Mouse (Mus musculus) retina, adult 2 months (tissue): ENCODE measurements around the gene Hoxd9.

ENCODE experiments used
- DNase-seq: peaks from one replicate; pipeline ENCODE4 v3.0.0-alpha.2; 2012; ENCODE audit warnings: low read depth, low spot score

The Hoxd9 gene

DNA sequence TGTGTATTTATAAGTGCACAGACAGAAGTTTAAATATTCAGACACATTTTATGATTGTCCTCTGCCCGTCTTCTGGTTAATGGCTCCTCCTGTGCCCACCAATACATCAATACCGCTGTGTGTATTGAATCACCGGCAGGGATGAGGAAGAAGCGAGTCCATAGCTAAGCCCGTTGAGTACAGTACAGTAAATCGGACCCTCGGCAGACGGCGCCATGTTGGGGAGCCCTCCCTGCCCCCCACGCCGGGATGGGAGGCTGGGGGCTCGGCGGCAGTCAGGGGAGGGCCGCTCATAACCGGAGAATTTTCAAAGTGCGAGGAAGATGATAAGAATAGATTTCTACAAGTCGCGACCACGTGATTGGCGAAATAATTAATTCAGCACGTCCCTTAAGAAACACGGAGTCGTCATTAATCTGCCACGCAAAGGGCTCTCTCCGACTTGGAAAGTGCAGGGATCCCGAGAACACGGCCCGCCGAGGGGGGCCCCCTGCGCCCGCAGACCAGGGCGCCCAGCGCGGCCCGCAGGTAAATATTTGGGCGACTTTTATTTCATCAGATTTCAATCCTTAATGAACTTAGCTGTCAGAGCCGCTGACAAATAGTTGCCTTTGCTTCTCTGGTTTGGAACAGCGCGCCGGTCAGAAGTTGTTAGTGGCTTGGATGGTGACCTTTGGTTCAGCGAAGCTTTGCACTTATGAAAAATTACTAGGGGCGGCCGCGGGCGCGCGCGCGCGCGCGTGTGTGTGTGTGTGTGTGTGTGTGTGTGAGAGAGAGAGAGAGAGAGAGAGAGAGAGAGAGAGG, 35.2 kb downstream of the Hoxd9 start:
- DNase-seq, result no peak

- DNase-seq, result no peak
These were observed 35.8 kb downstream of the Hoxd9 start for GRCm38 (mm10) chr2:74733317-74733661.

DNA sequence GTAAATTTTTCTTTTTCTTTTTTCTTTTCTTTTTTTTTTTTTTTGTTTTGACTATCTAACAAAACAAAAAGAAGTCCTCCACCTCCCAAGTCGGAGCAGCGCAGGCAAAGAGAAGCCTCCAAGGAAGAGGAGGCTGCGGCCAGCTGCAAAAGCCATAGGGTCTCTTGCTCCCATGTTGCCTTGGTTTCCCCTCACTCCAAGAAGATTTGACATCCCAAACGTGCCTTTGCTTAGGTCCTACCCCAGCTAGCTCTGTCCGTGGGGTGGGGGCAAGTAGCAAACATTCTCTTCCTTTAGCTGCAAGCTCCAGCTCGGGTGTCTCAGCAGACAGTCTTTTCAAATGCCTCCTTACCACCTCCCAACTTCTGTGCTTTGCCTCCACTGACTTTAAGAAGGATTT, 36.2 kb downstream of the Hoxd9 start:
- DNase-seq, result no peak

GRCm38 (mm10) chr2:74734451-74734850, 36.9 kb downstream of the Hoxd9 start:
- no peak for DNase-seq

DNA sequence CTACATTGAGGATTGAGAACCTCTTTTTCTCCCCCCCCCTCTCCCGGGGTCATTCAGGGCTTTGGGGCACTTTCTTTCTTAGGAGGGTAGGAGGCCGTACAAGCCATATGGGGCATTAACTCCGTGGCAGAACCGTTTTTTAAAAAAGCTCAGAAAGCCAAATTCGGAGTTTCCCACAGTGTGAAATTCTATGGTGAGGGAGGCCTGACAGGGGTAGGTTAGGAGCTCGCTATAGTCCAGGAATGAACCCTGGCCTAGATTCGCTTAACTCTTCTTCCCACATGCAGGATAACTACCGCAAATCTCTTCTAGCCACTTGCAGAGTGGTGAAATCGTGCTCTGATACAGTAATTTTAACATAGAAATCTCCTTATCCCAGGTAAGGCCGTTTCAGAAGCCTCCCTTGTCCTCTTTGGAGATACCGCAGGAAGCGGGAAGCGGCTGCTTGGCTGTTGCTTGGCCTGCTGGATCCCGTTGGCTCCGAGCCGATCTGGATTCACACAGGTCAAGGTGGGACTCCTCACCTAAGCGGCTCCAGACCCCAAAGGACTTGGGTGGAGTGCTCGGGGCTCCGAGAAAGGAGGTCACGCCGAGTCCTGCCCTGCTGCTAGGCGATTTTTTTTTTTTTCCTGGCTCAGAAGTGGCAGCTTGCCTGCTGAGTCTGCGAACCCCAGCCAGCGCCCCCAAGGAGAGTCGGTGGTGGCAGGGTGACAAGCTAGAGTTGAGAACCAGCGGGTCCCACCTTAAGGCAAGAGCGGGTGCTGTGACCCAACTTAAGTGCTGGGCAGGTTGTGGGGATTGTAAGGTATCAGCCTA, 37.7 kb downstream of the Hoxd9 start:
- no peak for DNase-seq

GRCm38 (mm10) chr2:74735851-74736687, 38.5 kb downstream of the Hoxd9 start:
- DNase-seq, result no peak

DNA sequence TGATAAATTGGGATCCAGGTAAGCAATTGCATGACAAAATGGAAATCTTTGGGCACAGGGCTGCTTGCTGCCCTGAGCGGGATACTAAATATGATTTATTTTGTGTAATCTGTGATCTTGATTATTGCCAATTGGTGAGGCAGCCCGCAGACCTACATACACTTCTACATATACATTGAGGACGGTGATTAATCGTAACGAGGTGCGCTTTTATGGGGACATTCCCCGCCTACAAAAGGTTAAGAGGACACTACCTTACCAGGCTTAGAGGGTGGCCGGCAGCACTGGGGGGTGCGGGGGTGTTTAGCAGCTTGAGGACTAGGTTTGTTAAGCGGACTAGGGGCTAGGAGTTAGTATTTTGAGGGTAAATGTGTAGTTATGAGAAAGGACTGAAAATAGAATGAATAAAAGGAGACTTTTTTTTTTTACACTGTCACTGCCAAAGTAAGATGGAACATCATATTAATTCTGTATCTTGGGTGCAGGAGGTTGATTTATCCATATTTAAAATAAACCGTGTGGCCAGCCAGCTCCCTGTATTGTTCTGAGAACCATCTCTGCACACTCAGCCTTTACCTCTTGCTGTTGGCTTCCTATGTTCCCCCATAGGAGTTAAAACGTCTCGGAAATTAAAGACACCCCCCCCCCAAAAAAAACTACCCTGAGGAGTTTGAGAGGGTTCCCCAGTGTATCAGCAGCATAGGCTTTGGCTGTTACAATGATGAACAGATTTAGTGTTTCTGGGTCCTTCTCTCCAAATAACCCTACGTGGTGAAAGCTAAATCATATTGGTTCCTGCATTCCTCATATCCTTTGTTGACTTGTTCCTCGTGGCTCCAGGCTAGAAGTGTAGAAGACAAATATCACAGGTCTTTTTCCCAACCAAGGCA, 39.4 kb downstream of the Hoxd9 start:
- DNase-seq, result no peak

- DNase-seq, result no peak
These were observed 40.1 kb downstream of the Hoxd9 start for GRCm38 (mm10) chr2:74737578-74738070.

DNA sequence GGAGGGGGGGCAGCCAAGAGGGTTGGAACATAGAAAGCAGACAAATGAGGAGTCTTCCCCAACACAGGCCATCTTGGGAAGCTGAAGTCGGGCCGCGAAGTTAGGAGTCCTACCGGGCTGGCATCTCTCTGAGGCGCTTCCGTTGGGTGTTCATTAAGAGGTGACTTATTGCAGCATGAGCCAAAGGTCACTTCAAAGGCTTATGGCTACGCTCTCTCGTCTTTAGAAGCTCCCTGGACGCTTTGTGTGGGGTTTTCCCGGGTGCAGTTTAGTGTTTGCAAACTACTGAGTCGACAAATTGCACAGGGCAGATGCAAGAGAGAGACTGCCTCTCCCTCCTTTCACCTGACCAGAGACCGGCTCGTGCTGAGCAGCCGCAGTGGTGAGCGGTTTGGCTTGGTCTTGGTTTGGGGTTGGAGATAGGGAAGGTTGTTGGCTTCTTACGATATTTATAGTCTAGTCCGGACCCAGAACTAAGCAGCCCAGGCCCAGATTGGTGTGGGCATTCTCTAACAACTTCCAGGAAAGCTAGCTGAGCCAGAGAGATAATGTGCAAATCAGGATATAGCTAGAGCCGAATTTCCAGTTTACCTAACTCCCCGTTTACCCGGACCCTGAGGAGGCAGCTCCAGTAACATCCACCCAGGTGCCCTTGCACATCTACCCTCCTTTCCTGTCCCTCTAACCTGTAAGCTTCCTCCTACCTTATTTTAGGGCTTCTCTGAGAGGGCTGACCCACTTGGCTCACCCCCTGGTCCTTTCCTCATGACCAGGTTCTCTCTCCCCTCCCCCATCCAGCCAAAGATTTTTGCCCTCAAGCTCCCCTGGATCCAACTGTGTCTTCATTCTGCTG, 41.3 kb downstream of the Hoxd9 start:
- DNase-seq, result no peak

DNA sequence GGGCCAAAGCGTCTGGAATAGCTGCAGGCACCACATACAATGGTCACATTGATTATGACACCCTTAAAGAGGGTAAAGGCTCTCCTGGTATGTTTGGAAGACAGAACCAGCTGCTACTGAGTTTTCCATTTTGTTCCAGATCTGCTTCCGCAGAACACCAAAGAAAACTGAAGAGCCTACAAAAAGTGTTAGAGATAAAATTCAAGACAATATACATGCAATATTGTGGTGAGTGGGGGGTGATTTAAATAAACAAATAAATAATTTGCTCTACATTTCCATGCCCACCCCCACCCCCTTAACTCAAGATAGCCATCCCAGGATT, 41.9 kb downstream of the Hoxd9 start:
- DNase-seq, result no peak

DNA sequence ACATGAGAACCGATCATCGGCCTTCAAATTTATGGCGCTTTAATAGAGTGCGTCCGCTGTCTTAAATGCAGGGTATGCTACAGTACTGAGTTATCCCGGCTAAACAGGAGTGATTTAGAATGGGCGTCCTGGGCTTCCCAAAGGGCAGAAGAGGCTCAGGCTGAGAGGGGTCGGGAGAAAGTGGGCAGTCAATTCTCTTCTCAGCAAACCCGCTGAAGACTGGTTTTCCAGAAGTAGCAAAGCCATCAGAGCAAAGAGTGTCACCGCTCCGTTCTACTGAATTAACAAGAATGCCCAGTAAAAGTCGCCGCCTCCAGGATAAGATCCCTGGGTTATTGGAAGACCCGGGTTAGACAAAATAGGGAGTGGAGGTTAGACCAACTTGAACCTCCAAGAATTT, 42.3 kb downstream of the Hoxd9 start:
- DNase-seq, result no peak

- DNase-seq, result no peak
These were observed 43.0 kb downstream of the Hoxd9 start for GRCm38 (mm10) chr2:74740311-74741091.

DNA sequence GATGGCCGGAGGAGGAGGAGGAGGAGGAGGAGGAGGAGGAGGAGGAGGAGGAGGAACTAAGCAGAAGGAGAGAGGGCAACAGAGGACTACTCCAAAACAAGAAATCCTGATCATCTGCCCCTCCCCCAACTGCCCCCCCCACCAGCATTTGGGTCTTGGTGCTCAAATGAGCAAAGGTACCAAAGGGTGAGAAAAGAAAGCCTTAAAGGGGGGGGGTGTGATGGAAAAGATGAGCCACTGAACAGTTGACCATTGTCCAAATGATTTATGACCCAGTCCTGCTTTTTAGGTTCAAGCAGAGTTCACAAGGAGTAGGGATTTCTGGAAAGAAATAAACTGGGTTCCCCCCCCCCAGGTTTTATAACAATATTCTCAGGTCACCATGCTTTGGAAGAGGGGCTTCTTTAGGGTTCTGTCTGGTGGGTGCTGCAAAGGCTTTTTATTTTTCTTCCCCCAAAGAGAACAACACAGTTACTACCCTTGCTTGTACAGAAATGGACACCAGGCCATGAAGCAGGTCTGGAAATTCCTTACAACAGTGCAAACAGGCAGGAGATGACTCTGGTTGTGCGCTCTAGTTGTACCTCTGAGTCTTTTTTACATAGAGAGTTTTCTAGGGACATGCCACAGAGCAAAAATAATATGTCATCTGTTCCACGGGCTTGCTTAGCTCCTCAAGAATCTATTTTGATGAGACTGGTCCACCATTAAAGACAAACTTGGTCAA, 43.9 kb downstream of the Hoxd9 start:
- no peak for DNase-seq

GRCm38 (mm10) chr2:74741979-74742277, 44.4 kb downstream of the Hoxd9 start:
- DNase-seq, result no peak

- no peak for DNase-seq
These were observed 48.2 kb downstream of the Hoxd9 start for GRCm38 (mm10) chr2:74745540-74746297.

GRCm38 (mm10) chr2:74746298-74746921, 48.9 kb downstream of the Hoxd9 start:
- DNase-seq, result no peak

DNA sequence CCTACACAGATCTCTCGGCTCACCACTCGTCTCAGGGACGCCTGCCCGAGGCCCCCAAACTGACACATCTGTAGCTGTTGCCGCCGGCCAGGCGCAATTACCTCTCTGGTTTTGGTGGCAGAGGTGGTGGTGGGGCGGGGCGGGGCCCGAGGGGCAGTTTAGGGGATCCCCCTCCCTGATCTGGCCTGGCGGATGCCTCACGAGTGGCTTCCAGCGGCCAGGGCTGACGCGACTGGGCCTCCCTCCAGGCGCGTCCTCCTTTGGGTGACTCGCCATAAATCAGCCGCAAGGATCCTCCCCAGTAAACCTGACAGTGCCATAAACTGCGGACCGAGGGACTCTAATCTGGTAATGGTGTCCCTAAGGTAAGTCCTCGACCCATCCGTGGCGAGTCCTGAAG, 49.5 kb downstream of the Hoxd9 start:
- DNase-seq, result no peak

DNA sequence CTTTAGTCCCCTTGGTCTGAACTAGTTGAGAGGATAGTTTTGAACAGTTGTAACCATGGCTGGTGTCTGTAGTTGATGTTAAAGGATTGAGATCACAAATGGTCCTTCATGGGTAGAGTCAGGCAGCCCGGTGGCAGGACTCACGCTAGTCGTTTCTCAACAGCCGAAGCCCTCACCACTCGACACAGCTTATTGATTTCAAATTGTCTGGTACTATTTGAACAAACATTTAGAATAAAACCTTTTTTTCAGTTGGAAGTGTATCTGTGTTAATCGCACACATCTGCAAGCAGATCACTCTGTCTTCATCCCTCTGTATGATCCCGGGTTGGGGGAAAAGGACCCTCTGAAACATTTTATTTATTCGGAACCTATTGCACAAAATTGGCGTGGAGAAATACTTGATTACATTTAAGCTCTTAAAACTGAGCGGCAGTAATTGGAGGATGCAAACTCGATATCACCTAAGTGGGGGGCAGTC, 50.2 kb downstream of the Hoxd9 start:
- DNase-seq, result no peak
